Comparison of ENCODE assay signal across 1 mouse cellular context in the genomic region with DNA sequence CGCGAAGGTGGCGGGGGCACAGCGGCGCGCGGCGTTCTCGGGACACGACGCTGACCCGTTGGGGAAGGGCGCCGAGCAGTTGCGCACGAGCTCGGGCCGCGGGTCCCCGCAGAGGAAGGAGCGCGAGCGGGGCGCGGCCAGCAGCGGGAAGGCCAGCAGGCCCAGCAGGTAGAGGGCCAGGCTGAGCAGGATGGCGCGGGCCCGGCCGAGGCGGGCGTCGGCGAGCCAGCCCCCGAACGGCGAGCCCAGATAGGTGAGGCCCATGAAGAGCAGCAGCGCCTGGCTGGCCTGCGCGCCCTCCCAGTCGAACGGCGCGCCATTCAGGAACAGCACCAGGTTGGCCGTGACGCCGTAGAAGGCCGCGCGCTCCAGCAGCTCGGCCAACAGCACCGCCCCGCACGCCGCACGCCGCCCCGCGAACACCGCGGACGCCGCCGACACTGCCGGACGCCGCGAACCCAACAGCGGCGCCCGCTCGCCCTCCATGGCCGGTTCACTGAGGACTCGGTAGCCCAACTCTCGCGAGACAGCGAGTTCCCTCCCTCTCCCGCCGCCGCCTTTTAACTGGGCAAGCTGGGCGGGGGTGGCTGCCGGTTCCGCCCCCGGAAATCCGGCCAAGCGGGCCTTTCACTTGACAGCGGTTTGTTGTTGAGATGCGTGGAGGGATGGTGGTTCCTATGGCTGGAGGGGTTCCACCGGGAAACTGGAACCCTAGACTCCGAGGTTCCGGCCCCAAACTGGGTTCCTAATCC.
TF ChIP-seq lines count a peak whose summit lies in the region.

No protein-coding gene starts in this region.

TF ChIP-seq in CH12.LX, 34 proteins besides CTCF, POLR2A, EP300 and RAD21 (continued from another document):
- TF ChIP-seq USF1 (IDR thresholded peaks at IDR 0.05; ENCODE audit: low read depth, low read length) (no peak), GABPA (IDR thresholded peaks at IDR 0.05; ENCODE audit: insufficient replicate concordance, low read depth, low read length) (peak; percentile 12; the same call in 1 of the 2 replicates), MAFK (IDR thresholded peaks at IDR 0.05; ENCODE audit: insufficient replicate concordance, low read length) (no peak), MAZ (IDR thresholded peaks at IDR 0.05; ENCODE audit: low read depth, low read length) (peak; percentile 92), ETS1 (conservative IDR thresholded peaks at IDR 0.05; ENCODE audit: low read depth, low read length) (0 out of 2 replicates have a peak, but pooled peaks have one; percentile 39), TCF12 (IDR thresholded peaks at IDR 0.05; ENCODE audit: low read depth, low read length) (peak; percentile 84), HCFC1 (IDR thresholded peaks at IDR 0.05; ENCODE audit: low read depth, low read length) (peak; percentile 93), MEF2A (IDR thresholded peaks at IDR 0.05; ENCODE audit: borderline replicate concordance, low read depth, low read length) (peak; percentile 86), SIN3A (IDR thresholded peaks at IDR 0.05; ENCODE audit: low read length) (peak; percentile 94), IRF4 (IDR thresholded peaks at IDR 0.05; ENCODE audit: low read depth, low read length) (peak; percentile 73), MYC (IDR thresholded peaks at IDR 0.05; ENCODE audit: low read depth, low read length) (peak; percentile 74; the same call in 1 of the 2 replicates), KAT2A (IDR thresholded peaks at IDR 0.05; ENCODE audit: insufficient replicate concordance, low read length) (peak; percentile 87), RCOR1 (conservative IDR thresholded peaks at IDR 0.05; ENCODE audit: low read depth, low read length) (no peak), ELF1 (IDR thresholded peaks at IDR 0.05; ENCODE audit: low read depth, low read length) (peak; percentile 98), BHLHE40 (IDR thresholded peaks at IDR 0.05; ENCODE audit: low read depth, low read length) (peak; percentile 15; the same call in 1 of the 2 replicates), NELFE (IDR thresholded peaks at IDR 0.05; ENCODE audit: low read depth, low read length) (peak; percentile 90), MAX (IDR thresholded peaks at IDR 0.05; ENCODE audit: low read length) (peak; percentile 72), NRF1 (IDR thresholded peaks at IDR 0.05; ENCODE audit: low read depth, low read length) (peak; percentile 47; the same call in 1 of the 2 replicates)
